Mouse (Mus musculus) retina, postnatal 7 days (tissue): Measurements from ENCODE around the gene Brca1.
A peak's percentile ranks its signal among the peaks of the same experiment; 100 is the strongest.
"Not testable (repeated sequence)": the region's sequence is repeated elsewhere in the genome, so short reads cannot be mapped to it uniquely, and the experiment has no call there.

ENCODE experiments used
- DNase-seq: peaks from one replicate; pipeline ENCODE4 v3.0.0-alpha.2; 2012; ENCODE audit warnings: low read depth, low spot score

The Brca1 gene

DNA sequence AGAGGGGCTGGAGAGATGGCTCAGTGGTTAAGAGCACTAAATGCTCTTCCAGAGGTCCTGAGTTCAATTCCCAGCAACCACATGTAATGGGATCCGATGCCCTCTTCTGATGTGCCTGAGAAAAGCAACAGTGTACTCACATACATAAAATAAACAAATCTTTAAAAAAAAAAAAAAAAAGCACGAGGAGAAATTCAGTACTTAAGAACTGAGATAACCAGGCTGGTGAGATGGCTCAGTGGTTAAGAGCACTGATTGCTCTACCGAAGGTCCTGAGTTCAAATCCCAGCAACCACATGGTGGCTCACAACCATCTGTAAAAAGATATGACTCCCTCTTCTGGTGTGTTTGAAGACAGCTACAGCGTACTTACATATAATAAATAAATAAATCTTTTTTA, 102.2 kb downstream of the Brca1 start:
- not testable (repeated sequence) for DNase-seq

DNA sequence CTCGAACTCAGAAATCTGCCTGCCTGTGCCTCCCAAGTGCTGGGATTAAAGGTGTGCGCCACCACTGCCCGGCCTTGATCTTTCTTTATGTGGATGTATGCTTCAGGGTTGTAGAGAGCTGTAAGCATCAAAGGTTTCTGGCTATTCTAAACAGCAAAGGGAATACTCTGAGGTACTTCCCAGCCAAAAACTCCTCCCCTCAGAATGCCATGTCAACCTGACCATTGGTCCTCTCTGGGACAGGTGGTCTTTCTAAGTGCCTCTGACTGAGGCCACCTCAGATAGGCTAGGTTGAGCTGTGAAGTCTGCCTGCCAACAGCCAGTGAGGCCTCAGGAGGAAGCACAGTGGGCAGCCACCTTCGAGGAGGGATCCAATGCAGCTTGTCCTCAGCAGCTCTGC, 102.9 kb downstream of the Brca1 start:
- no peak for DNase-seq

- DNase-seq = no peak
These were observed 103.4 kb downstream of the Brca1 start, which contains the start of gene Ifi35 for GRCm38 (mm10) chr11:101448274-101448746. Ifi35 (plus strand) TSS chr11:101448407.

GRCm38 (mm10) chr11:101447786-101448185, 104.0 kb downstream of the Brca1 start:
- no peak for DNase-seq

DNA sequence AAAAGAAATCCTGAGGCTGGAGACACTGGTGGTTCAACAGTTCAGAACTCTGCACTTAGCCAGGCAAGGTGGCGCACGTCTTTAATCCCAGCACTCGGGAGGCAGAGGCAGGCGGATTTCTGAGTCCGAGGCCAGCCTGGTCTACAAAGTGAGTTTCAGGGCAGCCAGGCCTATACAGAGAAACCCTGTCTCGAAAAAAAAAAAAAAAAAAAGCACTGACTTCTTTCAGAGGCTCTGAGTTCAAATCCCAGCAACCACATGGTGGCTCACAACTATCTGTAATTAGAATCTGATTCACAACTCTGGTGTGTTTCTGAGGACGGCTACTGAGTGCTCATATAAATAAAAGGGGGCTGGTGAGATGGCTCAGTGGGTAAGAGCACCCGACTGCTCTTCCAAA, 104.9 kb downstream of the Brca1 start:
- not testable (repeated sequence) for DNase-seq

GRCm38 (mm10) chr11:101446319-101446718, 105.4 kb downstream of the Brca1 start:
- no peak for DNase-seq

GRCm38 (mm10) chr11:101442760-101443159, 109.0 kb downstream of the Brca1 start:
- no peak for DNase-seq

GRCm38 (mm10) chr11:101442127-101442693, 109.5 kb downstream of the Brca1 start, which contains the start of gene Rpl27:
Rpl27 (plus strand) TSS chr11:101442298.
- peak; percentile 99 for DNase-seq

- DNase-seq = not testable (repeated sequence)
These were observed 110.2 kb downstream of the Brca1 start for GRCm38 (mm10) chr11:101441450-101442126.
